Mouse (Mus musculus) kidney, embryonic 14.5 days (tissue): ENCODE measurements around the gene Ermp1. TPM values are rescaled to one million over a fixed set of nuclear protein-coding genes. Genes with fewer than 3 reads are reported as not detected.
"Not testable (repeated sequence)": the region's sequence is repeated elsewhere in the genome, so short reads cannot be mapped to it uniquely, and the experiment has no call there.

Experiments
- ATAC-seq: fragments of 200-750 bp; cut with Nextera tagmentation; 2 replicates; pipeline ENCODE4 v1.8.0; 2017; ENCODE audit warnings: moderate number of reproducible peaks, mild to moderate bottlenecking, moderate TSS enrichment, moderate library complexity; ENCODE audit not compliant: low FRiP score, low TSS enrichment
- H3K27ac ChIP-seq: fragments of 300-500 bp; sonication (generic); 2 replicates; pipeline ENCODE4 v1.5.1; 2014; ENCODE audit warnings: low read depth, mild to moderate bottlenecking, low read length, moderate library complexity, mixed read lengths
- H3K27me3 ChIP-seq: fragments of 300-500 bp; sonication (generic); 2 replicates; pipeline ENCODE4 v1.6.1; 2014; ENCODE audit warnings: mild to moderate bottlenecking, low read length; ENCODE audit not compliant: control insufficient read depth, insufficient read depth
- H3K36me3 ChIP-seq: fragments of 300-500 bp; sonication (generic); 2 replicates; pipeline ENCODE4 v1.6.1; 2014; ENCODE audit warnings: low read length, mixed read lengths; ENCODE audit not compliant: control insufficient read depth, insufficient read depth
- H3K4me1 ChIP-seq: fragments of 300-500 bp; sonication (generic); 2 replicates; pipeline ENCODE4 v1.6.1; 2014; ENCODE audit warnings: low read length, mixed read lengths; ENCODE audit not compliant: control insufficient read depth, insufficient read depth
- H3K4me2 ChIP-seq: fragments of 300-500 bp; sonication (generic); replicated peaks from 2 replicates; pipeline ENCODE4 v1.6.1; 2014; ENCODE audit warnings: low read depth, mild to moderate bottlenecking, low read length
- H3K4me3 ChIP-seq: fragments of 300-500 bp; sonication (generic); 2 replicates; pipeline ENCODE4 v1.5.1; 2014; ENCODE audit warnings: mild to moderate bottlenecking, low read length
- H3K9ac ChIP-seq: fragments of 300-500 bp; sonication (generic); 2 replicates; pipeline ENCODE4 v1.6.1; 2014; ENCODE audit warnings: low read depth, mild to moderate bottlenecking, low read length, moderate library complexity
- H3K9me3 ChIP-seq: fragments of 300-500 bp; sonication (generic); 2 replicates; pipeline ENCODE4 v1.6.1; 2016; ENCODE audit warnings: low read length; ENCODE audit not compliant: control insufficient read depth
- WGBS: fragments of 180-500 bp; shearing (Covaris S2); extraction: QIAGEN DNeasy Blood & Tissue Kit; methylation state at CpG from one replicate; pipeline ENCODE4 v1.1.7; 2014; 5-methylcytosine and 5-hydroxymethylcytosine counted together
- polyA plus RNA-seq: library from polyadenylated mRNA; unstranded; fragments of >200 nt; fragmentation: Nextera tagmentation; extraction: Ambion mirVana; gene quantifications from 2 replicates; pipeline ENCODE4 v1.2.1, GENCODE M21; 2014

The Ermp1 gene
- polyA plus RNA-seq, 1 experiment from 2014 or later: 21.0 TPM

DNA sequence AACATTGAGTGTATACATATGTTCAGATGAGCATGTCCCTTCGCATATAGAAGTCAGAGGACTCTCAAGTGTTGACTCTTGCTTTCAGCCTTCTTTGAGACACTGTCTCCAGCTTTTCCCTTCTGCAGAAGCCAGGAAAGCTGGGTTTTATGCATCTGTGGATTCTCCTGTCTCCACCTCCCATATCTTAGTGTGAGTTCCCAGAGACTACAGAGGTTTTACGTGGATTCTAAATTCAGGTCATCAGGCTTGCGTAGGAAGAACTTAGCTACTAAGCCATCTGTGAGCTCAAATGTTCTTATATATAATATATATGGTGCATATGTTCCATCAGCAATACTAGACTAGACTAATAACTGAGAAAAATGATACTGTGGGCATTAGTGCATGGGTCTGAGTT, 51.9 kb downstream of the Ermp1 start:
- no peaks in the 10 kb centered on the region for H3K27me3 ChIP-seq
- no peak overlapping the region for H3K9ac ChIP-seq
- ATAC-seq: no peak
- 92% methylated on average over 3 of the region's 3 CpGs for WGBS
- no peaks in the 10 kb centered on the region for H3K4me1 ChIP-seq
- H3K36me3 ChIP-seq: peaks cover 63% of the 10 kb centered on the region
- H3K9me3 ChIP-seq: no peaks in the 10 kb centered on the region
- no peak overlapping the region for H3K4me3 ChIP-seq
- H3K27ac ChIP-seq: no peak overlapping the region
- no peak overlapping the region for H3K4me2 ChIP-seq

DNA sequence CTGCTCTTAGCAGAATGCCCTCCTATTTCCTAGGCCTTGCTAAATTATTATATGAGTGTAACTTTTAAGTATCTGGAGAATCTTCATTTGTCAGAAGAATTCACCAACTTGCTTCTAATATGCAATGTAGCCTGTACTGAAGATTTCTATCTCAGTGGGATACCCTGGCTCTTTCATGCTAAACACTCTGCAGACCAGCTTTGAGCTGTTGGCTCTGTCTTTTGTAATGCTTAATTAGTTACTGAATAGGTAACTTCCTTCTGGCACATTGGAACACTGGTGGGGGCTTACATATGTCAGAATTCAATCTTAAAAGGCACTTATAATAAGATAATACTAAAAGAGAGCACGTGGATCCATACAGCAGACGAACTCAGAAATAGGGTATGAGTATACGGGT, 54.4 kb downstream of the Ermp1 start:
- not testable (repeated sequence) for H3K4me1 ChIP-seq, H3K27ac ChIP-seq, H3K9ac ChIP-seq, H3K9me3 ChIP-seq, H3K4me2 ChIP-seq, H3K27me3 ChIP-seq, H3K4me3 ChIP-seq, ATAC-seq
- peaks cover 41% of the 10 kb centered on the region for H3K36me3 ChIP-seq
- 89% methylated on average over 3 of the region's 3 CpGs for WGBS

DNA sequence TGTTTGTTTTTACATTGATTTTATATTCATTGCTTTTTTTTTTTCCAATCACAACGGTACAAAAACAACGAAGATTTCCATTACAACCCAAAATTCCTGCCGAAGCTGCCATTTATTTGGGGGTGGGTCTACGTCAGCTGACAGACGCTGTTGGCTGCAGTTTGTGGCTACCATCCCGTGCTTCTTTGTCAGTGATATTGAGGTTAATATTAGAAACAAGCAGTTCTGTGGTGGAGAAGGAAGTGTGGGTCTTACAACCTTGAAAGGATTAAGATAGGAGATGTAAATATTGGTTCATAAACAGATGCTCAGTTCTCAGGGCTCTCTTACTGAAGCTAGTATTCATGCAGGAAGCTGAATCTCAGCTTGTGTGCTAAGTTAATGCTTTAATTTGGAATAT, 64.5 kb downstream of the Ermp1 start:
- WGBS: 90% methylated on average over 6 of the region's 6 CpGs
- H3K4me3 ChIP-seq: no peak overlapping the region
- H3K27me3 ChIP-seq: no peaks in the 10 kb centered on the region
- no peaks in the 10 kb centered on the region; the same call in 1 of the 2 replicates for H3K9me3 ChIP-seq
- H3K27ac ChIP-seq: no peak overlapping the region
- no peak overlapping the region for H3K9ac ChIP-seq
- peaks cover 49% of the 10 kb centered on the region for H3K36me3 ChIP-seq
- no peak for ATAC-seq
- H3K4me2 ChIP-seq: no peak overlapping the region
- H3K4me1 ChIP-seq: no peaks in the 10 kb centered on the region

DNA sequence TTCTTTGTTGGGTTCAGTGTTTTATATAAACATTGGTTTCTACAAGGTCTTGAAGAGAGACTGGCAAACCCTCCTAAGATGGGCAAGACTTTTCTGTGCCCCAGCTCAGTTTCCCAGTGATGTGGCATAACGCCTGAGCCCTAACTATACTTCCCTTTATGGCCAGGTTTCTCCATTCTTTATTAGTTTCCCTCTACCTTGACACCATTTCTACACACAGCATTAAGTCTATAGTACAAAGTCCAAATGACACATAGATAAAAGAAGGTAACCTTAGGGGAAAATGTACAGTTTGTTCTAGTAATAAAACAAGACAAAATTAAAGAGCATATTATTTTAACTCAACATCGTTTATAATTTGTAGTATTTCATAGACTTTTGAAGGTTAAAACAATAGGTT, 65.8 kb downstream of the Ermp1 start:
- Histone ChIP-seq H3K27ac (no peak overlapping the region), H3K9ac (no peak overlapping the region), H3K4me1 (no peaks in the 10 kb centered on the region), H3K4me3 (no peak overlapping the region), H3K4me2 (no peak overlapping the region), H3K27me3 (no peaks in the 10 kb centered on the region), H3K9me3 (no peaks in the 10 kb centered on the region), H3K36me3 (peaks cover 49% of the 10 kb centered on the region)
- ATAC-seq: no peak
- 89% methylated on average over 2 of the region's 2 CpGs for WGBS

DNA sequence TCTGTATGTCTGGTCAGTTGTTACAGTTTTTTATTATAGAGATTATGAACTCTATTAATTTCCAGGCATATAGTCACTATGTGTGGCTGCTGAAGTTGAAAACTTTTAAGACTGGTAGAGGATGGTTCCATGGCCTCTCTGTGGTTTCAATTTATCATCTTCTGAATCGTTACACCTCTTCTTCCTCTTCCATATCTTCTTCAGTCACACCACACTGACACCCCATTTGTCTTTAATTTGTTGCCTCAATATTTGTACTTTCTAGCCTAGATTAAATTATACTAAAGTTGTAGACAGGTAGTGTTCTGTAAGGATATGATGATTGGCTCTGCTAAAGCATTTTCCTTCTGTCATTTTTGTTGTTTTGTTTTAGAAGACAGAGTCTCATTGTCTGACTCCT, 81.7 kb downstream of the Ermp1 start:
- no peaks in the 10 kb centered on the region for H3K9me3 ChIP-seq
- 84% methylated on average over 1 of the region's 1 CpGs for WGBS
- no peaks in the 10 kb centered on the region for H3K27me3 ChIP-seq
- no peak overlapping the region for H3K27ac ChIP-seq
- no peak overlapping the region for H3K9ac ChIP-seq
- ATAC-seq: no peak
- H3K36me3 ChIP-seq: peaks cover 19% of the 10 kb centered on the region
- no peak overlapping the region for H3K4me2 ChIP-seq
- H3K4me3 ChIP-seq: no peak overlapping the region
- H3K4me1 ChIP-seq: no peaks in the 10 kb centered on the region

DNA sequence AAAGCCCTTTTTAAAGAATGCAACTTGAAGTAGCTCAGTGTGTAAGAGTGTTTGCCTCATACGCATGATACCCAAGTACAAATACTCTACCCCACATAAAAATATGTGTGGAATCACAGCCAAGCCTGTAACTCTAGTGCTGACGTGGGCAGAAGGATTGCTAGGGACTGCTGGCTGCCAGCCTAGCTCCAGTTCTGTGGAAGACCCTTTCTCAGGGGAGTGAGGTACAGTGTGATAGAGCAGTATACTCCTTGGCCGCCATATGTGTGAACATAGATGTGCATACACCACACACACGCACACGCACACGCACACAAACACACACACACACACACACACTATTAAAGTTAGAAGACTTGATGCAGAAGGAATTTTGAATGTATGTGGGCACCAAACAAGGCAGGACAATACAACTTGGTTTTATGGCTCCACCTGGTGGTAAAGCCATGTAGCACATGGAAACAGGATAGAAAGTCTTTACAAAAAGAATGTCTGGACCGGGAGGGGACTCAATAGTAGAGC, 84.9 kb downstream of the Ermp1 start:
- Histone ChIP-seq H3K4me1 (no peaks in the 10 kb centered on the region), H3K27ac (no peak overlapping the region), H3K4me3 (no peak overlapping the region), H3K9ac (no peak overlapping the region), H3K9me3 (no peaks in the 10 kb centered on the region), H3K4me2 (no peak overlapping the region), H3K36me3 (peaks cover 10% of the 10 kb centered on the region; the same call in 1 of the 2 replicates), H3K27me3 (no peaks in the 10 kb centered on the region)
- WGBS: 72% methylated on average over 7 of the region's 7 CpGs
- no peak for ATAC-seq

DNA sequence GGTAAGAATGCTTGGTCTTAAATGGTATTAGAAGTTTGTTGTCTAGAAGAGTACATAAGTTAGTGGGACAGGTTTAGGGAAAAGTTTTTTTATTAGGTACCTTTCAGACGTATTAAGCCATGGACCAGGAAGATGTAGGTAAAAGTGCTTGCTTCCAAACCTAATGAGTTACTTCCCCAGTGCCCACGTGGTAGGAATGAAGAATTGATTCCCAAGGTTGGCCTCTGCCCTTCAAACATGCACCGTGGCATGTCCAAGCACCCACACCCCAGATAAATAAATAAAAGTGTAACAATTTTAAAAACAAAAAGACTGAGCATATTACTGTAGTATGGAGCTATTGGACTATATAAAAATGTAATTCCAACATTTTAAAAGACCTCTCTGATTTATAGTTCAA, 85.6 kb downstream of the Ermp1 start:
- ATAC-seq: no peak
- peaks cover 7% of the 10 kb centered on the region; the same call in 1 of the 2 replicates for H3K36me3 ChIP-seq
- 54% methylated on average over 3 of the region's 3 CpGs for WGBS
- H3K9me3 ChIP-seq: no peaks in the 10 kb centered on the region
- no peak overlapping the region for H3K9ac ChIP-seq
- H3K4me2 ChIP-seq: no peak overlapping the region
- no peaks in the 10 kb centered on the region for H3K4me1 ChIP-seq
- no peak overlapping the region for H3K27ac ChIP-seq
- no peak overlapping the region for H3K4me3 ChIP-seq
- H3K27me3 ChIP-seq: no peaks in the 10 kb centered on the region

DNA sequence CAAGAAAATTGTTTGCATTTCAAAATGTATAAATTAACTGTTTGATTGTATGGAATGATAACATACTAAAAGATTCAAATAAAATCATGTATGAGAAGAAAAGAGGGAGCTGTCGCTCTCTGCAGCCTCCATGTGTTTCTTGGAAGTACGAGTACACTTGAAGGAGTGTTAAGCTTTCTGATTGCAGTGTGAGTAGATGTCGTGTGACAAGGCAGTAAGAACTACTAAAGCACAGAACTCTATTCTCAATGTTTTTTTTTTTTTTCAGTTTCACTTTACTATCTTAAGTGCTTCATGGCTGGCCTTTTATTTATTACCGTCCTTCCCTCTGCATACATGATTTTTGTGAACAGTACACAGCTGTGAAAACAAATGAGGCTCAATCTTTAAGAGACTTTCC, 86.0 kb downstream of the Ermp1 start:
- H3K9ac ChIP-seq: no peak overlapping the region
- H3K4me2 ChIP-seq: no peak overlapping the region
- no peak overlapping the region for H3K4me3 ChIP-seq
- H3K36me3 ChIP-seq: peaks cover 4% of the 10 kb centered on the region; the same call in 1 of the 2 replicates
- WGBS: 61% methylated on average over 4 of the region's 4 CpGs
- H3K27ac ChIP-seq: no peak overlapping the region
- H3K4me1 ChIP-seq: no peaks in the 10 kb centered on the region
- no peak for ATAC-seq
- no peaks in the 10 kb centered on the region for H3K9me3 ChIP-seq
- no peaks in the 10 kb centered on the region for H3K27me3 ChIP-seq
